Mouse (Mus musculus): ENCODE measurements around the gene Odaph.

The Odaph gene

GRCm38 (mm10) chr5:92042377-92043348 lies 55.4 kb downstream of the Odaph start:
- DNase-seq (ENCODE audit: low read depth, low spot score): peak; percentile 95
- no peaks in the 10 kb centered on the region for H3K27me3 ChIP-seq (ENCODE audit: control insufficient read depth, insufficient read depth, low read length, poor library complexity, severe bottlenecking)
- H3K36me3 ChIP-seq (ENCODE audit: control insufficient read depth, insufficient read depth, low read length, poor library complexity, severe bottlenecking): no peaks in the 10 kb centered on the region

- DNase-seq (ENCODE audit: low read depth, low spot score): no peak
- Histone ChIP-seq H3K36me3 (ENCODE audit: control insufficient read depth, insufficient read depth, low read length, poor library complexity, severe bottlenecking) (no peaks in the 10 kb centered on the region), H3K27me3 (ENCODE audit: control insufficient read depth, insufficient read depth, low read length, poor library complexity, severe bottlenecking) (no peaks in the 10 kb centered on the region)
These were observed 56.5 kb downstream of the Odaph start, which contains the start of gene Cdkl2 for GRCm38 (mm10) chr5:92043783-92044182. Cdkl2 (minus strand) TSS chr5:92043883.

All from splenic B cell, adult 2 months (primary cell).